Mouse (Mus musculus) kidney, adult 2 months (tissue): ENCODE results near the gene Zfp536. TPM values are rescaled to one million over a fixed set of nuclear protein-coding genes. Genes with fewer than 3 reads are reported as not detected.

ENCODE experiments used
- DNase-seq: peaks from one replicate; pipeline ENCODE4 v3.0.0; 2021
- H3K27ac ChIP-seq: fragments of 200-500 bp; 2 replicates; pipeline ENCODE4 v1.5.1; 2012; ENCODE audit warnings: low read depth, low read length, control low read depth, inconsistent platforms; ENCODE audit not compliant: insufficient read depth
- H3K27me3 ChIP-seq: fragments of 200-500 bp; replicated peaks from 2 replicates; pipeline ENCODE4 v1.6.1; 2012; ENCODE audit warnings: mild to moderate bottlenecking, moderate library complexity, low read length, inconsistent platforms; ENCODE audit not compliant: control insufficient read depth, insufficient read depth
- H3K36me3 ChIP-seq: fragments of 200-500 bp; 2 replicates; pipeline ENCODE4 v1.6.1; 2012; ENCODE audit warnings: mild to moderate bottlenecking, moderate library complexity, low read length, inconsistent platforms; ENCODE audit not compliant: control insufficient read depth, insufficient read depth
- H3K4me1 ChIP-seq: fragments of 200-500 bp; 2 replicates; pipeline ENCODE4 v1.6.1; 2011; ENCODE audit warnings: low read length; ENCODE audit not compliant: control insufficient read depth, insufficient read depth
- H3K4me3 ChIP-seq: fragments of 200-500 bp; 2 replicates; pipeline ENCODE4 v1.5.1; 2011; ENCODE audit warnings: mild to moderate bottlenecking, low read depth, low read length, control low read depth; ENCODE audit not compliant: insufficient read depth
- CTCF ChIP-seq: fragments of 200-500 bp; conservative IDR thresholded peaks from 2 replicates; pipeline ENCODE4 v1.5.1; 2011; ENCODE audit warnings: low read depth, mild to moderate bottlenecking, control low read depth, low read length, moderate library complexity, mixed read lengths; ENCODE audit not compliant: insufficient read depth, insufficient read length
- POLR2A ChIP-seq: fragments of 200-500 bp; IDR thresholded peaks from one replicate; pipeline ENCODE4 v1.6.1; 2011; ENCODE audit warnings: low read depth, low read length, control low read depth
- WGBS: fragments of 180-500 bp; shearing (Covaris S2); methylation state at CpG from one replicate; pipeline ENCODE4 v1.1.7; 2018; 5-methylcytosine and 5-hydroxymethylcytosine counted together
- polyA plus RNA-seq: library from polyadenylated mRNA; depleted of rRNA; stranded (reverse); fragments of >200 nt; gene quantifications from 2 replicates; pipeline ENCODE4 v1.2.3, GENCODE M21; 2012

Zfp536 gene
- polyA plus RNA-seq, 1 experiment: 0.11 TPM

DNA sequence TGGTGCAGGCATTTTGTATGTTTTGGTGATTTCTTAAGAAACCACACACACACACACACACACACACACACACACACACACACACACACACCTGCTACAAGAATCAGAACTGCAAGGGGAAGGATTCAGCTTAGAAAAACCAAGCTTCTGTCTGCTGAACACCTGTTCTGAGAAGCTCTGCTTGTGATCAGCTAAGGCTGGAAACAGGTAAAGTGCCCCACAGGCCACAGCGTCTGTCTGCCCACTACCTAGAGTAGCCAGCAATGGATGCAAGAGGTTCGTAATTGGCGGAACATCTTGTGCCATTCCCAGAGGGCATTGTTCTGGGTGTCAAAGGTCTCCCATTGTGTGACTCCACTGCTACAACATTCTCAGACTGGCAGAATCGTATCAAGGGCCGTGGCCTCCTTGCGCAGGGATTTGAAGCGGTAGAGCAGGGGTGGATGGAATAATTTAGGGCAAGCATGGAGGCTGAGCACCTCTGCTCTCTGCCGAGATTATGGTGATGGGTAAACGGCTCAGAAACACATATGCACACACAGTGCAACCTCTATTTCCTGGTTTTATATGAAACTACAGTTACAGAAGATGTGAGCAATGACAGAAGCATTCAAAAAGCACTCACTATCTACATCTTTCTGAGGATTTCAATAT, 170.4 kb downstream of the Zfp536 start:
- 60% methylated on average over 9 of the region's 9 CpGs for WGBS
- Histone ChIP-seq H3K4me1 (no peaks in the 10 kb centered on the region), H3K36me3 (no peaks in the 10 kb centered on the region), H3K4me3 (no peak overlapping the region), H3K27ac (no peak overlapping the region), H3K27me3 (no peaks in the 10 kb centered on the region)
- no peak for DNase-seq
- TF ChIP-seq CTCF (no peak), POLR2A (no peak)

DNA sequence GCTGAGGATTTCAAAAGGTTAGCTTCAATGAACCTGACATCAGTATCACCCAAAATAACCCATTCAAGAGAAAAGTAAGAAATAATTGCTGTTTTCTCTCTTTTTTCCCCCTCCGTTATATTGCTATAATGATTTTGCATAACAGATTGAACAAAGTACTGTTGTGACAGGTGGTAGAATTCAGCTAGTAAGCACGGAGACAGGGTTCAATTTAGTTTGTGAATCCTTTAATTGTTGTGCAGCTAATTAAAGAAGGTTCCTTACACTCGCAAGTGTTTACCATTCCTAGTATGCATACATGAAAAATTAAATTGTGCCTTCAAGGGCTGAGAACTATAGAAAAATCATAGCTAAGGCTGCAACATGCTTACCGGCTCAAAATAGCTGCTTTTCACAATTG, 173.1 kb downstream of the Zfp536 start:
- no peaks in the 10 kb centered on the region for H3K27me3 ChIP-seq
- H3K4me3 ChIP-seq: no peak overlapping the region
- H3K27ac ChIP-seq: no peak overlapping the region
- no peak for DNase-seq
- TF ChIP-seq CTCF (no peak), POLR2A (no peak)
- H3K4me1 ChIP-seq: no peaks in the 10 kb centered on the region
- H3K36me3 ChIP-seq: no peaks in the 10 kb centered on the region
- 75% methylated on average over 4 of the region's 4 CpGs for WGBS

DNA sequence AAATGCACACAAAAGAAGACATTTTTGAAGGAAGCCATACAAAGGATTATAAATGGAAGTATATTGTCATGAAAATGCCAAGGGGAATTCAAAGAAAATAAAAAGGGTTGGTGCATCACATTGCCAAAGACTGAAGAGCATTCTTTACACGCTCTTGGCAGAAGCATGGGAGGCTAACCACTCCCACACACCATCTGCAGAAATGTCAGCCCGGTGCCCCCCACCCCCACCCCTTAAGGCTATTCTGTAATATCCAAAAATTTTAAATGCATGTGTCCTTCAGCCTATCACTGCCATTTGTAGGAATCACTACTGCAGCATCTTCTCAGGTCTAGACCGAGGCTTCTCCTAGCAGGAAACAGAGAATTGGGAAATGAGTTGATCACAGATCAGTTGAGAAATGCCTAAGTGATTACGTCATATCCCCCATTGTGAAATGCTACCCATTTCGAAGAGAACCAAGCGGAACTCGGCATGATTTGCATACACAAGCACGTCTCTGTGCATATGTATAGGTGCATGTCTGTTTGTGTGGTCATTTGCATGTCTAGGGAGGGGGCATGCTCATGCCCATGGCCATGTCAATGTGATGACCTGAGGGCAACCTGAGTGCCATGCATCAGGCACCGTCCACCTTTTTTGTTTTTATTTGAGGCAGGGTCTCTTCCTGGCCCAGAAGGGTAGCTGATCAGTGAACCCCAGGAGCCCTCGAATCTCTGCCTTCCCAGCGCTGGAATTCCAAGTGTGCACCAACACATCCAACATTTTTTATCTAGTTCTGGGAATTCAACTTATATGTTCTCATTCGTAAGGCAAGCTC, 179.0 kb downstream of the Zfp536 start:
- 74% methylated on average over 12 of the region's 12 CpGs for WGBS
- Histone ChIP-seq H3K27ac (no peak overlapping the region), H3K36me3 (no peaks in the 10 kb centered on the region), H3K4me3 (no peak overlapping the region), H3K27me3 (no peaks in the 10 kb centered on the region), H3K4me1 (no peaks in the 10 kb centered on the region)
- TF ChIP-seq CTCF: no peak
- TF ChIP-seq POLR2A: no peak
- DNase-seq: no peak

DNA sequence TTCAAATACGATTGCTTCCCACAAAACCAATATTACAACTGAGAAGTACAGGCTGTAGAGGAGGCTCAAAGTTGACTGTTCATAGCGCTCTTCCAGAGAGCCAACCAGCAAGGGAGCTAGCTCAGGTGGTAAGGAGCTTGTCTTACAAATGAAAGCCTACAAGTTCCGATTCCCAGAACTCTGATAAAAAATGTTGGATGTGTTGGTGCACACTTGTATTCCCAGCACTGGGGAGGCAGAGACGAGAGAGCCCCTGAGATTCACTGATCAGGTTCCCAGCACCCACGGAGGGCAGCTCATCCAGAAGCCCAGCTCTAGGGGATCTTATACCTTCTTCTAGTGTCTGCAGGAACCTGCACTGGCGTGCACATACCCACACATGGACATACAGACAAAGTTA, 179.9 kb downstream of the Zfp536 start:
- no peak for TF ChIP-seq POLR2A
- TF ChIP-seq CTCF: no peak
- DNase-seq: no peak
- WGBS: 89% methylated on average over 6 of the region's 6 CpGs

DNA sequence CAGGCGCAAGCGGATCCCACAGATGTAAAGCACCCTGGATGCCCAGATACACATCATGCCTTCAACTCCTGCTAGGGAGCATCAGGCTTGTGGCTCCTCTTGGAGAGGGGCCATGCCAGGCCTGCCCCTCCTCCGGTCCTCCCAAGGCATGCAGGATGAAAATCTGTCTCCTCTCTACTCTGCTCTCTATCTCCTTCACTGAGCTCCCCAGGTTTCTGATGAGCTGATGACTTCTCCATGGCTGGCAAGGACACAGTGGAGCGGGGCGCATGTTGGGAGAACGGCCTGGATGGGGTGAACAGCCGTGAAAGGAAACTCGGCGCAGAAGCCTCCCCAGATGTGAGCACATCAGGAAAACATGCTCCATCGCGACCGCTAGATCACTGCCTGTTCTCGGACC, 186.7 kb downstream of the Zfp536 start:
- 92% methylated on average over 13 of the region's 13 CpGs for WGBS
- H3K27me3 ChIP-seq: no peaks in the 10 kb centered on the region
- DNase-seq: no peak
- no peaks in the 10 kb centered on the region for H3K4me1 ChIP-seq
- TF ChIP-seq POLR2A (no peak), CTCF (no peak)
- H3K27ac ChIP-seq: no peak overlapping the region
- H3K4me3 ChIP-seq: no peak overlapping the region
- no peaks in the 10 kb centered on the region for H3K36me3 ChIP-seq

More for the DNA sequence above, 179.9 kb downstream of the Zfp536 start:
- Histone ChIP-seq H3K4me1 (no peaks in the 10 kb centered on the region), H3K27ac (no peak overlapping the region), H3K27me3 (no peaks in the 10 kb centered on the region), H3K4me3 (no peak overlapping the region), H3K36me3 (no peaks in the 10 kb centered on the region)

DNA sequence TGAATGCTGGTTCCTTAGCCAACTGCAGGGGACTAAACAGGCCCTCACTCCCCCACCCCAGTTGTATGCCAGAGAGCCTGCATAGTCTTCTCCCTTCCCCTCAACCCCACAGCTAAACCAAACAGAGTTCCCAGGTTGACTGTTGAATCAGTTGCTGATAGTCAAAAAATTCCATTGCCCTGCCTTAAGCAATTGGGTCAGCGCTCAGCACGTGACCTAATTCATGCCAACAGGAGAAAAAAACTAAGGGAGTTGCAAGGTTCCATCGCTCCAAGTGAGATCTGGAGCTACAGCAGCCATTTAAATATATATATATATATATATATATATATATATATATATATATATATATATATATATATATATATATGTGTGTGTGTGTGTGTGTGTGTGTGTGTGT, 192.2 kb downstream of the Zfp536 start:
- TF ChIP-seq CTCF (no peak), POLR2A (no peak)
- no peak for DNase-seq
- WGBS: 72% methylated on average over 3 of the region's 3 CpGs
- Histone ChIP-seq H3K27me3 (no peaks in the 10 kb centered on the region), H3K4me1 (no peaks in the 10 kb centered on the region), H3K27ac (no peak overlapping the region), H3K4me3 (no peak overlapping the region), H3K36me3 (no peaks in the 10 kb centered on the region)

DNA sequence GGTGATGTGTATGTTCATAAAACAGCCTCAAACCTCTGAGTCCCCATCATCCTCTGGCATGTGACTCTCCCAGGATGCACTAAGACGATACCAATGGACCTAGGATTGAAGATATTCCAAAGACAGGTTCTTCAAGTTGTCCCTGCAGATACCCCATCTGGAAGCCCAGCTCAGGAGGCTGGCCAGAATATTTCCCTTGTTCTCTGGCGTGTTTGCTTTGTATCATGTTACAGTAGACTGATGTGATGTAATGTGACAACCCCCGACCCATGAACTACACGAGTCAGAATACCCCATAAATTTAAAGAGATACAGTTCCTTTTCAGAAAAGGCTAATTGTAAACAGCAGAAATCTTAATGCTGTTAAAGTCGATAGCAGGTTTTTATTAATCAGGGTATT, 192.9 kb downstream of the Zfp536 start:
- H3K4me1 ChIP-seq: no peaks in the 10 kb centered on the region
- 18% methylated on average over 5 of the region's 5 CpGs for WGBS
- no peaks in the 10 kb centered on the region for H3K27me3 ChIP-seq
- H3K27ac ChIP-seq: no peak overlapping the region
- no peak overlapping the region for H3K4me3 ChIP-seq
- DNase-seq: no peak
- H3K36me3 ChIP-seq: no peaks in the 10 kb centered on the region
- no peak for TF ChIP-seq CTCF
- no peak for TF ChIP-seq POLR2A
